Mouse (Mus musculus) liver, embryonic 16.5 days (tissue): Measurements from ENCODE around the gene Fcgr4. TPM values are rescaled to one million over a fixed set of nuclear protein-coding genes. Genes with fewer than 3 reads are reported as not detected.

Experiments used
- ATAC-seq: fragments of 200-750 bp; cut with Nextera tagmentation; 2 replicates; pipeline ENCODE4 v1.8.0; 2017; ENCODE audit warnings: low read depth, mild to moderate bottlenecking, moderate number of reproducible peaks, moderate library complexity
- H3K27ac ChIP-seq: fragments of 300-500 bp; sonication (generic); 2 replicates; pipeline ENCODE4 v1.5.1; 2014; ENCODE audit warnings: mild to moderate bottlenecking, low read length
- H3K27me3 ChIP-seq: fragments of 300-500 bp; sonication (generic); 2 replicates; pipeline ENCODE4 v1.6.1; 2014; ENCODE audit warnings: low read depth, low read length, mixed read lengths; ENCODE audit not compliant: control insufficient read depth, insufficient read depth
- H3K36me3 ChIP-seq: fragments of 300-500 bp; sonication (generic); 2 replicates; pipeline ENCODE4 v1.6.1; 2014; ENCODE audit warnings: mild to moderate bottlenecking; ENCODE audit not compliant: control insufficient read depth, insufficient read depth
- H3K4me1 ChIP-seq: fragments of 300-500 bp; sonication (generic); 2 replicates; pipeline ENCODE4 v1.6.1; 2014; ENCODE audit warnings: low read depth, low read length, mixed read lengths; ENCODE audit not compliant: control insufficient read depth
- H3K4me2 ChIP-seq: fragments of 300-500 bp; sonication (generic); 2 replicates; pipeline ENCODE4 v1.6.1; 2014; ENCODE audit warnings: low read depth, low read length, mixed read lengths
- H3K4me3 ChIP-seq: fragments of 300-500 bp; sonication (generic); 2 replicates; pipeline ENCODE4 v1.5.1; 2014; ENCODE audit warnings: low read depth, mild to moderate bottlenecking, low read length
- H3K9ac ChIP-seq: fragments of 300-500 bp; sonication (generic); 2 replicates; pipeline ENCODE4 v1.6.1; 2014; ENCODE audit warnings: low read depth, low read length
- H3K9me3 ChIP-seq: fragments of 300-500 bp; sonication (generic); replicated peaks from 2 replicates; pipeline ENCODE4 v1.6.1; 2016; ENCODE audit warnings: low read length; ENCODE audit not compliant: control insufficient read depth
- WGBS: fragments of 180-500 bp; shearing (Covaris S2); extraction: QIAGEN DNeasy Blood & Tissue Kit; methylation state at CpG from one replicate; pipeline ENCODE4 v1.1.7; 2014; ENCODE audit not compliant: insufficient replicate concordance; 5-methylcytosine and 5-hydroxymethylcytosine counted together
- polyA plus RNA-seq: library from polyadenylated mRNA; unstranded; fragments of >200 nt; fragmentation: Nextera tagmentation; extraction: Ambion mirVana; gene quantifications from 2 replicates; pipeline ENCODE4 v1.2.1, GENCODE M21; 2015

Fcgr4 gene
- polyA plus RNA-seq, 1 experiment from 2014 or later, result 4.3 TPM

GRCm38 (mm10) chr1:171036550-171037324 lies 18.0 kb downstream of the Fcgr4 start:
- peaks cover 2% of the 10 kb centered on the region; the same call in 1 of the 2 replicates for H3K27me3 ChIP-seq
- no peaks in the 10 kb centered on the region for H3K36me3 ChIP-seq
- H3K4me3 ChIP-seq, result peak overlapping the region; percentile 66
- H3K9ac ChIP-seq, result peak overlapping the region; percentile 56; the same call in 1 of the 2 replicates
- peaks cover 35% of the 10 kb centered on the region for H3K4me1 ChIP-seq
- peak overlapping the region; percentile 90 for H3K4me2 ChIP-seq
- no peaks in the 10 kb centered on the region for H3K9me3 ChIP-seq
- peak overlapping the region; percentile 49; the same call in 1 of the 2 replicates for H3K27ac ChIP-seq
- ATAC-seq, result peak; percentile 61
- WGBS, result 4% methylated on average over 22 of the region's 22 CpGs

GRCm38 (mm10) chr1:171037861-171038721 lies 19.4 kb downstream of the Fcgr4 start:
- Histone ChIP-seq H3K4me3 (peak overlapping the region; percentile 73), H3K9me3 (no peaks in the 10 kb centered on the region), H3K27me3 (peaks cover 2% of the 10 kb centered on the region; the same call in 1 of the 2 replicates), H3K4me2 (peak overlapping the region; percentile 67), H3K9ac (peak overlapping the region; percentile 69), H3K27ac (peak overlapping the region; percentile 81), H3K36me3 (no peaks in the 10 kb centered on the region), H3K4me1 (peaks cover 22% of the 10 kb centered on the region)
- ATAC-seq, result peak; percentile 73
- WGBS, result under 1% methylated on average over 47 of the region's 47 CpGs

GRCm38 (mm10) chr1:171039135-171039534 lies 20.4 kb downstream of the Fcgr4 start:
- H3K27me3 ChIP-seq, result peaks cover 2% of the 10 kb centered on the region; the same call in 1 of the 2 replicates
- H3K36me3 ChIP-seq, result no peaks in the 10 kb centered on the region
- H3K4me2 ChIP-seq, result no peak overlapping the region
- no peak overlapping the region for H3K27ac ChIP-seq
- H3K9ac ChIP-seq, result no peak overlapping the region
- WGBS, result 66% methylated on average over 6 of the region's 6 CpGs
- H3K9me3 ChIP-seq, result no peaks in the 10 kb centered on the region
- no peak overlapping the region for H3K4me3 ChIP-seq
- H3K4me1 ChIP-seq, result peaks cover 19% of the 10 kb centered on the region
- ATAC-seq, result no peak

GRCm38 (mm10) chr1:171039880-171040279 lies 21.2 kb downstream of the Fcgr4 start:
- Histone ChIP-seq H3K27ac (no peak overlapping the region), H3K27me3 (peaks cover 2% of the 10 kb centered on the region; the same call in 1 of the 2 replicates), H3K4me1 (peaks cover 17% of the 10 kb centered on the region), H3K4me3 (no peak overlapping the region), H3K36me3 (no peaks in the 10 kb centered on the region), H3K4me2 (no peak overlapping the region), H3K9ac (no peak overlapping the region), H3K9me3 (no peaks in the 10 kb centered on the region)
- ATAC-seq, result no peak
- WGBS, result 69% methylated on average over 7 of the region's 7 CpGs

- 66% methylated on average over 3 of the region's 3 CpGs for WGBS
- Histone ChIP-seq H3K36me3 (no peaks in the 10 kb centered on the region), H3K9ac (no peak overlapping the region; the same call in 1 of the 2 replicates), H3K4me3 (peak overlapping the region; percentile 80), H3K9me3 (no peaks in the 10 kb centered on the region), H3K27ac (no peak overlapping the region), H3K27me3 (peaks cover 2% of the 10 kb centered on the region; the same call in 1 of the 2 replicates), H3K4me2 (peak overlapping the region; percentile 83), H3K4me1 (peaks cover 8% of the 10 kb centered on the region)
- no peak for ATAC-seq
These were observed 25.0 kb downstream of the Fcgr4 start for GRCm38 (mm10) chr1:171043594-171044153.

GRCm38 (mm10) chr1:171044365-171045078 lies 25.8 kb downstream of the Fcgr4 start:
- under 1% methylated on average over 33 of the region's 33 CpGs for WGBS
- Histone ChIP-seq H3K27ac (peak overlapping the region; percentile 88), H3K4me2 (peak overlapping the region; percentile 83), H3K36me3 (no peaks in the 10 kb centered on the region), H3K27me3 (no peaks in the 10 kb centered on the region), H3K4me1 (peaks cover 5% of the 10 kb centered on the region), H3K9me3 (no peaks in the 10 kb centered on the region), H3K4me3 (peak overlapping the region; percentile 80), H3K9ac (peak overlapping the region; percentile 74)
- ATAC-seq, result peak; percentile 94

- H3K27me3 ChIP-seq, result no peaks in the 10 kb centered on the region
- ATAC-seq, result no peak
- H3K9ac ChIP-seq, result peak overlapping the region; percentile 8; the same call in 1 of the 2 replicates
- H3K9me3 ChIP-seq, result no peaks in the 10 kb centered on the region
- 5% methylated on average over 14 of the region's 14 CpGs for WGBS
- no peaks in the 10 kb centered on the region for H3K36me3 ChIP-seq
- H3K27ac ChIP-seq, result no peak overlapping the region
- peaks cover 5% of the 10 kb centered on the region for H3K4me1 ChIP-seq
- H3K4me3 ChIP-seq, result peak overlapping the region; percentile 80
- H3K4me2 ChIP-seq, result peak overlapping the region; percentile 83
These were observed 26.4 kb downstream of the Fcgr4 start for GRCm38 (mm10) chr1:171045079-171045465.

- no peak for ATAC-seq
- no peak overlapping the region for H3K27ac ChIP-seq
- WGBS, result 51% methylated on average over 3 of the region's 3 CpGs
- H3K4me3 ChIP-seq, result no peak overlapping the region
- no peaks in the 10 kb centered on the region for H3K9me3 ChIP-seq
- H3K27me3 ChIP-seq, result no peaks in the 10 kb centered on the region
- H3K36me3 ChIP-seq, result no peaks in the 10 kb centered on the region
- peaks cover 5% of the 10 kb centered on the region for H3K4me1 ChIP-seq
- H3K9ac ChIP-seq, result no peak overlapping the region
- no peak overlapping the region for H3K4me2 ChIP-seq
These were observed 27.8 kb downstream of the Fcgr4 start for GRCm38 (mm10) chr1:171046501-171046900.
